In the genomic region with DNA sequence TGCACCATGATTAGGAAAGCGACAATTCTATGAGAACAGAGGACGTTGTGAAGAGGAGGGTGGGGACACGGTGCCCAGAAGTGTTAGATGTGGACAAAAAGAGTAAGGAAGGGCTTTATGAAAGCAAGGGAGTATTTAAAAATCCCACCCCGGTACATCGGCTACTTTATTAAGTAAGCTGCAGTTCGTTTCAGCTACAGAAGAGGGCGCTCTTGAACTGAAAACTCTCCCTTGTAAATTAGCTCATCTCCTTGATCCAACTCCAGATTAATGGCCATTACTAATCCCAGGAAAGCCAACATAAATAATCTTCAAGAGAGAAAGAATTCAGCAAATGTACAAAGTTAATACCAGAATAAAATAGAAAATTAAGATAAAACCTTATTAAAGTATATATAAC, we compare ENCODE assay signal across 10 mouse cellular contexts. TPM values are rescaled to one million over a fixed set of nuclear protein-coding genes. Genes with fewer than 3 reads are reported as not detected.
DNase-seq lines count a peak whose midpoint lies in the region; ATAC-seq lines count a peak whose summit lies in the region.
"Had no signal": no experiment of that assay in that cellular context is flagged by ENCODE, and none has a peak within 500 bp of the region (broad histone marks: within the 10 kb centered on the region; RNA-seq: fewer than 3 reads in every experiment).

No protein-coding gene starts in this region.

- no peaks in the 10 kb centered on the region for H3K27me3 ChIP-seq in heart, embryonic 12.5 days (replicated peaks)
- H3K27me3 ChIP-seq: limb, embryonic 15.5 days; stomach, embryonic 15.5 days had no signal

- no peak overlapping the region for H3K4me3 ChIP-seq in heart, embryonic 12.5 days
- H3K4me3 ChIP-seq: limb, embryonic 15.5 days; stomach, embryonic 15.5 days had no signal

- H3K9me3 ChIP-seq in heart, embryonic 12.5 days (replicated peaks) = no peaks in the 10 kb centered on the region
- H3K9me3 ChIP-seq: limb, embryonic 15.5 days; stomach, embryonic 15.5 days had no signal

- H3K36me3 ChIP-seq in heart, embryonic 12.5 days = no peaks in the 10 kb centered on the region
- H3K36me3 ChIP-seq: limb, embryonic 15.5 days; stomach, embryonic 15.5 days had no signal

- H3K4me2 ChIP-seq in heart, embryonic 12.5 days = no peak overlapping the region
- H3K4me2 ChIP-seq: limb, embryonic 15.5 days; stomach, embryonic 15.5 days had no signal

- no peak for ATAC-seq in heart, embryonic 12.5 days (ENCODE audit: insufficient number of reproducible peaks, low FRiP score)

- H3K9ac ChIP-seq in heart, embryonic 12.5 days = no peak overlapping the region
- H3K9ac ChIP-seq: limb, embryonic 15.5 days; stomach, embryonic 15.5 days had no signal

- H3K4me1 ChIP-seq in heart, embryonic 12.5 days (replicated peaks) = peaks cover 56% of the 10 kb centered on the region

- H3K27ac ChIP-seq in heart, embryonic 12.5 days (ENCODE audit: poor library complexity, severe bottlenecking) = no peak overlapping the region
- H3K27ac ChIP-seq: stomach, embryonic 15.5 days had no signal

- 25% methylated on average over 7 of the region's 7 CpGs for WGBS in heart, embryonic 12.5 days

- DNase-seq in heart, adult 11 months = peak; percentile 85
- peak; percentile 34 for DNase-seq in 3134 (ENCODE audit: extremely low read depth, insufficient read length, low spot score)
- peak; percentile 33 for DNase-seq in MEL-GATA-1-ER (ENCODE audit: extremely low read depth, low read depth)
- DNase-seq in embryo, embryonic 11 days = peak; percentile 45
- peak; percentile 67 to 74 for DNase-seq in layer of hippocampus, postnatal 14 days (ENCODE audit: low spot score in 2 of 2)
- peak; percentile 16 for DNase-seq in retina, adult 2 months (ENCODE audit: low read depth, low spot score)
- DNase-seq in gastrocnemius, postnatal 4 days (ENCODE audit: low spot score in 2 of 2) = no peak

RNA-seq across cellular contexts. Expression of gene Pigk, which starts 47.2 kb away (rescaled TPM):
- 41.4 and 41.7 TPM in 2 replicates for polyA plus RNA-seq in heart, embryonic 12.5 days (2016; fragmentation: Nextera tagmentation; extraction: Ambion mirVana)
- total RNA-seq in layer of hippocampus, postnatal 14 days (2021) = 10 to 100 TPM; 46.6 to 47.2 TPM
- 10 to 100 TPM; 39.4 to 39.5 TPM for total RNA-seq in gastrocnemius, postnatal 4 days (2021)

Comparison
In these comparisons a context has a peak if more than half of its experiments do, and no peak if none do; other contexts are left out.
1. DNase-seq: peak in heart, adult 11 months (single experiment), 3134 (single experiment), MEL-GATA-1-ER (single experiment), embryo, embryonic 11 days (single experiment), layer of hippocampus, postnatal 14 days (2 of 2) and retina, adult 2 months (single experiment); none in gastrocnemius, postnatal 4 days (0 of 2).